Mouse (Mus musculus) CD4-positive naive resting alpha-beta T cell, adult 76 days (primary cell): ENCODE data around the gene Spc24. TPM values are rescaled to one million over a fixed set of nuclear protein-coding genes. Genes with fewer than 3 reads are reported as not detected.

Experiments
- total RNA-seq: library from RNA; stranded (reverse); gene quantifications from one replicate; pipeline ENCODE4 v1.2.4, GENCODE M21; 2023

Spc24 gene
- 1.6 TPM for total RNA-seq

GRCm38 (mm10) chr9:21760155-21761088 lies at the start of gene Spc24:
TSS of gene Spc24 (minus strand) at chr9:21760303.

GRCm38 (mm10) chr9:21798345-21799009 lies 38.4 kb upstream of the Spc24 start, which contains the start of gene Kank2:
TSS of gene Kank2 (minus strand) at chr9:21798744.

GRCm38 (mm10) chr9:21723377-21724146 lies 36.5 kb downstream of the Spc24 start, which contains the start of gene Ldlr:
TSS of gene Ldlr (plus strand) at chr9:21723483.

Other genes starting within 250 kb of the Spc24 start
- 62.5 TPM for gene AB124611, start 234.1 kb downstream of the Spc24 start, total RNA-seq
- gene Carm1, start 213.4 kb downstream of the Spc24 start, total RNA-seq, result 66.6 TPM
- gene Timm29, start 167.6 kb downstream of the Spc24 start, total RNA-seq, result 29.4 TPM
- gene Yipf2, start 167.5 kb downstream of the Spc24 start, total RNA-seq, result 8.4 TPM
- gene Smarca4, start 144.1 kb downstream of the Spc24 start, total RNA-seq, result 84.4 TPM
- gene Ldlr, start 36.8 kb downstream of the Spc24 start, total RNA-seq, result 45.3 TPM
- not detected for gene Kank2, start 38.4 kb upstream of the Spc24 start, total RNA-seq
- gene Angptl8, start 75.2 kb upstream of the Spc24 start, total RNA-seq, result not detected
- gene Dock6, start 92.3 kb upstream of the Spc24 start, total RNA-seq, result 6.3 TPM
- gene Rab3d, start 157.9 kb upstream of the Spc24 start, total RNA-seq, result 6.6 TPM
- gene Ccdc159, start 167.2 kb upstream of the Spc24 start, total RNA-seq, result not detected
- gene Tmem205, start 167.3 kb upstream of the Spc24 start, total RNA-seq, result not detected
- 0.56 TPM for gene Plppr2, start 176.7 kb upstream of the Spc24 start, total RNA-seq
- 7.1 TPM for gene Swsap1, start 195.5 kb upstream of the Spc24 start, total RNA-seq
- 0.38 TPM for gene Epor, start 203.2 kb upstream of the Spc24 start, total RNA-seq
- gene Rgl3, start 229.1 kb upstream of the Spc24 start, total RNA-seq, result not detected
- gene Ccdc151, start 242.3 kb upstream of the Spc24 start, total RNA-seq, result not detected
- gene Prkcsh, start 242.5 kb upstream of the Spc24 start, total RNA-seq, result 72.4 TPM